Mouse (Mus musculus) CH12.LX (cell line): ENCODE measurements around the gene Clpp.

ENCODE experiments used
- CHD1 ChIP-seq: IDR thresholded peaks from 2 replicates; pipeline ENCODE4 v1.6.1; 2012; ENCODE audit warnings: low read depth, low read length, improper control_type of control experiment, inconsistent platforms
- CTCF ChIP-seq, 2 experiments: IDR thresholded peaks in 1 of 2; conservative IDR thresholded peaks in 1 of 2; 2 replicates each; pipeline ENCODE4 v1.5.1; 2011 to 2012; ENCODE audit warnings: low read depth in 2 of 2, low read length in 2 of 2, improper control_type of control experiment in 1 of 2, inconsistent platforms in 1 of 2, mild to moderate bottlenecking in 1 of 2, moderate library complexity in 1 of 2
- ETS1 ChIP-seq: conservative IDR thresholded peaks from 2 replicates; pipeline ENCODE4 v1.6.1; 2012; ENCODE audit warnings: low read depth, mild to moderate bottlenecking, inconsistent platforms, low read length, improper control_type of control experiment, moderate library complexity
- GABPA ChIP-seq: IDR thresholded peaks from 2 replicates; pipeline ENCODE4 v1.6.1; 2012; ENCODE audit warnings: low read depth, low read length, improper control_type of control experiment, inconsistent platforms; ENCODE audit not compliant: insufficient replicate concordance
- HCFC1 ChIP-seq: IDR thresholded peaks from 2 replicates; pipeline ENCODE4 v1.6.1; 2012; ENCODE audit warnings: low read depth, mild to moderate bottlenecking, inconsistent platforms, low read length, improper control_type of control experiment
- POLR2A ChIP-seq: IDR thresholded peaks from 2 replicates; pipeline ENCODE4 v1.6.1; 2011; ENCODE audit warnings: low read depth, mild to moderate bottlenecking, improper control_type of control experiment, low read length
- POLR2AphosphoS2 ChIP-seq: IDR thresholded peaks from 2 replicates; pipeline ENCODE4 v1.6.1; 2011; ENCODE audit warnings: low read depth, low read length, improper control_type of control experiment
- RCOR1 ChIP-seq: conservative IDR thresholded peaks from 2 replicates; pipeline ENCODE4 v1.6.1; 2012; ENCODE audit warnings: low read depth, mild to moderate bottlenecking, inconsistent platforms, low read length, improper control_type of control experiment
- SMC3 ChIP-seq: IDR thresholded peaks from 2 replicates; pipeline ENCODE4 v1.6.1; 2011; ENCODE audit warnings: low read depth, low read length, improper control_type of control experiment

- TF ChIP-seq ETS1, result no peak
- TF ChIP-seq HCFC1, result no peak
- TF ChIP-seq CTCF (conservative IDR thresholded peaks at IDR 0.05 in 1 of 2, IDR thresholded peaks at IDR 0.05 in 1 of 2; ENCODE audit: low read depth in 2 of 2, low read length in 2 of 2), result no peak
- TF ChIP-seq POLR2AphosphoS2, result no peak
- TF ChIP-seq POLR2A, result no peak
- no peak for TF ChIP-seq CHD1
- no peak for TF ChIP-seq GABPA
- TF ChIP-seq SMC3, result no peak
- TF ChIP-seq RCOR1, result no peak
Observed at GRCm38 (mm10) chr17:56976531-56977390, 13.3 kb upstream of the Clpp start.
